Mouse (Mus musculus): Measurements from ENCODE around the gene Gpbar1.
"Not testable (repeated sequence)": the region's sequence is repeated elsewhere in the genome, so short reads cannot be mapped to it uniquely, and the experiment has no call there.

The Gpbar1 gene

GRCm38 (mm10) chr1:74321396-74321795 is 43.0 kb downstream of the Gpbar1 start:
- in situ Hi-C loops (cut with MboI, MseI), result no loop called here

GRCm38 (mm10) chr1:74326916-74327315 is 48.6 kb downstream of the Gpbar1 start:
- in situ Hi-C loops (cut with MboI, MseI), result not testable (repeated sequence)
